Mouse (Mus musculus) layer of hippocampus, adult 18-20 months (tissue): ENCODE data around the gene Hist1h3f. TPM values are rescaled to one million over a fixed set of nuclear protein-coding genes. Genes with fewer than 3 reads are reported as not detected.

Source experiments
- DNase-seq, 2 experiments: peaks; one replicate each; pipeline ENCODE4 v3.0.0; 2022; ENCODE audit warnings: low spot score in 2 of 2
- long read RNA-seq: library from polyadenylated mRNA; stranded (forward); transcript quantifications from one replicate; pipeline ENCODE4 v2.0.0, GENCODE M21; 2021
- total RNA-seq, 2 experiments: library from RNA; stranded (reverse); gene quantifications; 2 replicates each; pipeline ENCODE4 v1.2.3; 2021

The Hist1h3f gene
- 10 to 100 TPM; 15.1 to 16.5 TPM for total RNA-seq
- long read RNA-seq = 0 reads

DNA sequence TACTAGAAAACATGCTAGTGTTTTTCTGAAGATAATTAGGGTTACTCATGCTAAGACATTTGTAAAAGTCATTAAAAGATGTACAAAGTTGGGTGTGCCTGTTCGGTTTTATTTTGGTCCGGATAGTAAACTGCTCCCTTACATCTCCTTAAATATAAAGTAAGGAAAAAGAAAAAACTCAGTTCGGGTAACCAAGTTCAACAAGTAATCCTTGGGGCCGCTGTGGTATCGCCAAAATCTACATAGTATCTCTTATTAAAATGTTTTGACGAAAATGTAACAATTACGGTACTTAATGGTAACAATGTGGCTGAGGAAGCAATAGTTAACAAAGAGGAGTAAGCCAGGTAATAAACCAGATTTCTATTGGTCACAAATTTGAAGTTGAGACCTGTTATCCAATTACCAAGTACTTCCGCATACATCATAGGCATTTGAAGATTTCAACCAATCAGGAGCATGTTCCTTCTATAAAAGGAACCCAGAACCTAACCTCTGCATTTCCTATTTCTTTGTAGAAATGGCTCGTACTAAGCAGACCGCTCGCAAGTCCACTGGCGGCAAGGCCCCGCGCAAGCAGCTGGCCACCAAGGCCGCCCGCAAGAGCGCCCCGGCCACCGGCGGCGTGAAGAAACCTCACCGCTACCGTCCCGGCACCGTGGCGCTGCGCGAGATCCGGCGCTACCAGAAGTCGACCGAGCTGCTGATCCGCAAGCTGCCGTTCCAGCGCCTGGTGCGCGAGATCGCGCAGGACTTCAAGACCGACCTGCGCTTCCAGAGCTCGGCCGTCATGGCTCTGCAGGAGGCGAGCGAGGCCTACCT lies at the start of gene Hist1h3f:
Gene Hist1h3f (plus strand): TSS at position 88 of the 822 bp plus-strand sequence.
- peak; percentile 69 to 91 for DNase-seq

GRCm38 (mm10) chr13:23495526-23495925 lies 48.3 kb upstream of the Hist1h3f start:
- no peak for DNase-seq

DNA sequence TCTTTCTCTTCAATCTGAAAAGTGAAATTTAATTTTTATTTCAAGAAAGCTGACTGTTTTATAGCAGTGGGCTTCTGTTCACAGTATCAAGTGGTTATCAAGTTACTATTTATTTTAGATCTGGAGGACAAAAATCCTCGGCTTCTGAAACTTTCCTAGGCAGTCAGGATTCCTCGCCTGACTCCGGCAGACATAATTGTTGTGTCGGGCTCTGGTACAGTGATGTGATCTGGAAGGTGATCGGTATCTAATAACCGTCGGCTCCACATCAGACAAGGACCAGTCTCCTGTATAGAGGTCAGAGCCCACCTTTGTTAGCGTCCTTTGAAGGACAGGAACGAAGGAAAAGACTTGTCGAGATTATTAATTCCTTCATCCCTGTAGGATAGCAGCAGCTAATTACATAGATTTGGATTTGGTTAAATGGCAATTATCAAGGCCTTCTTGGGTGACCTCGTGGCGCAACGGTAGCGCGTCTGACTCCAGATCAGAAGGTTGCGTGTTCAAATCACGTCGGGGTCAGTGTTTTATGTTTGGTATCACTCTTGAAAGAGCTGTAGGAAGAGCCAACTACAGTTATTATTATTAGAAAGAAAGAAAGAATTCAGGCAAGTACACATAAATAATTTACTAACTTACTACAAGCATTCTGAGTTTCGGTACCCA lies 46.1 kb upstream of the Hist1h3f start:
- peak; percentile 42 to 81 for DNase-seq

DNA sequence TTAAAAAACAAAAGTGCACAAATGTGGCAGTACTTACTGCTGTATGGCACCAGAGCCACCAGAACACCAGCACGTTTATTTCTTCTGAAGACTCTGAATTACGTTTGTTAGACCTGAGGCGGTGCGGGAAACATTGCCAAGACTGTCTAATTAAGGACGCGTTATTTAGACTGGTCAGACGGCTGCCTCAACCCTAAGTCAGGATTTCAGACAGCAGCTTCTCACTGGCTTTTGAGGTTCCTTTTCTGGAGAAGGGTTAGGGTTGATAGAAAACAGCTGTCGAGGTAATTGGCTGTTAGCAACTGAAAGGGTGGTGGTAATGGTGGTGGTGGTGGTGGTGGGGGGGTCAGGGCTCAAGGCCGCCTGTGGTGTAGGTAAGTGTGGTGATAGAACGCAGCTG lies 45.2 kb upstream of the Hist1h3f start:
- no peak for DNase-seq

- no peak for DNase-seq
These were observed 43.9 kb upstream of the Hist1h3f start for GRCm38 (mm10) chr13:23499943-23500342.

DNA sequence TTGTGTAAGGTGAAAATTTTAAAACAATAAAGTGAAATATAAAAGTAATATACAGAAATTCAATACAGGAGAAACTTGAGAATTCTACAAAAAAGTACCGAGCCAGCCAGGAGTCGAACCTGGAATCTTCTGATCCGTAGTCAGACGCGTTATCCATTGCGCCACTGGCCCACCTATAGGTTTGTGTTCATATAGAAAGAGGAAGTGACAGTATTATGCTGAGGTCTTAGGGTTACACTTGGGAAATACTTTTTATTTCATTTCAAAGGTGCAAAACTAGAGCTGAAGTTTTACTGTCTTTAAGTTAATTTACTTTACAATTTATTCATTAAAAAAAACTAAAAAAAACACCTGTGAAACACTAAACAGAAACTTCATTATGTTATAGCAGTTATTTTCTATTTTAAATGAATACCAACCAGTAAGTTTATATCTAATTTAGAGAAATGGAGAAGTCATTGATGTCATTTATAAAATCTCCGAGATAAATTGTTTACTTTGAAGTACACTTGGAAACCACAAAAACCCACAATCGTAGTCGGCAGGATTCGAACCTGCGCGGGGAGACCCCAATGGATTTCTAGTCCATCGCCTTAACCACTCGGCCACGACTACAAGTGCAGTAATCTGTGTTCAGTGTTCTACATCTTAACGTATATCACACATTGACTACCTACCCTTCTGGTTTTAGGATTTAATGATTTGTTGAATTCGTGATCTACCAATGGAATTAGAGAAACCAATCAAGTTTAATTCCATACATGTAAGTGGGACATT lies 43.2 kb upstream of the Hist1h3f start:
- DNase-seq = peak; percentile 67 to 87

GRCm38 (mm10) chr13:23501511-23501910 lies 42.3 kb upstream of the Hist1h3f start:
- DNase-seq = no peak

DNA sequence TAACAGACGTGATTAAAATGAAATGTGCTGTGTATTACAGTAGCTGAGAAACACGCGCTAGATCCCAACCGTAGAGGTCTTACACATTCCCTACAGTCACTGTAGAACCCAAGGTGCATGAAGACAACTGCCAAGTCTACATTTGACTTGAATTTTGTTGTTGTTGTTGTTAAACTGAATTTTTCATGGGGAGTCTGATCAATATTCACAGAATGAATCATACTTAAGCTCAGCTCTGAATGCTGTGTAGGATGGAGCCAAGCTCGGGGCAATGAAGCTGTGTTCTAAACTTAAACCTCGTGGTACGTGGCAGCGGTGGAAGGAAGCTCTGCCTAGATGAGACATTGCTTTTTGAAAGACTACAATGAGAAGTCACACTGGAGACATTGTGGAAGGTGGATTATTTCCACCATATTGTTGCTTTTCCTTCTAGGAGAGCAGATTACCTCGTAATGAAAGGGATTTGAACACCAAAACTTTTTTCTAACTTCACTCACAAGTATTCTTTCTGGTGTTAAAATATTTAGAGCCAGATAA lies 41.8 kb upstream of the Hist1h3f start:
- no peak for DNase-seq

DNA sequence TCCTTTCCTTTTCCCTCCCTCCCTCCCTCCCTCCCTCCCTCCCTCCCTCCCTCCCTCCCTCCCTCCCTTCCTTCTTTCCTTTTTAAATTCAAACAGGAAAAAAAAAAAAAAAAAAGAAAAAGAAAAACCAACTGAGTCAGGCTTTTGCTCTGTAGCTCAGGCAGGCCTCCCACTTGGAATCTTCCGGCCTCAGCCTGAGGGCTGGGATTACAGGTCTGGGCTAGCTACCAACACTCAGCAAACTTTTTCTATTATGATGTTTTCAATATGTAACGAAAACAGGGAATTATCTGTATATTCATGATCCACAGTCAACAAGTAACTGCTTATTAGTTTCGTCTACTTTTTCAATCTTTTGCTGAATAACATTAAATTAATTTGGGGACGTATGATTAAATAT lies 40.9 kb upstream of the Hist1h3f start:
- no peak for DNase-seq

DNA sequence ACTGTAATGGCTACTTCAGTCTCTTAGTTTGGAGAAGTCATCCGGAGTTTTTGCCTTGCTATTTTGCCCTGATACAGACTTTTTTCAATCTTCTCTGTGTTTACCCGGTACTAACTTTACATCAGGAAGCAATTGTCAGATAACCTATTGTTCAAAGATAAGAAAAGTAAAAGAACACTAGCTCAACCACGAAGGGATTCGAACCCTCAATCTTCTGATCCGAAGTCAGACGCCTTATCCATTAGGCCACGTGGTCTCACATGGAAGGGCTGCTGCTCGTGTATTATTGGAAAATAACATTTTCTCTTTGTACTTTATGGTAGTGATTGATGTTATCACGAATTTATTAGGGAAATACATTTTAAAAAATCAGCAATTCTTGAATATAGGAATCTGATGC lies 40.1 kb upstream of the Hist1h3f start:
- peak; percentile 30 to 90 for DNase-seq

- no peak for DNase-seq
These were observed 38.0 kb upstream of the Hist1h3f start for GRCm38 (mm10) chr13:23505662-23506345.

DNA sequence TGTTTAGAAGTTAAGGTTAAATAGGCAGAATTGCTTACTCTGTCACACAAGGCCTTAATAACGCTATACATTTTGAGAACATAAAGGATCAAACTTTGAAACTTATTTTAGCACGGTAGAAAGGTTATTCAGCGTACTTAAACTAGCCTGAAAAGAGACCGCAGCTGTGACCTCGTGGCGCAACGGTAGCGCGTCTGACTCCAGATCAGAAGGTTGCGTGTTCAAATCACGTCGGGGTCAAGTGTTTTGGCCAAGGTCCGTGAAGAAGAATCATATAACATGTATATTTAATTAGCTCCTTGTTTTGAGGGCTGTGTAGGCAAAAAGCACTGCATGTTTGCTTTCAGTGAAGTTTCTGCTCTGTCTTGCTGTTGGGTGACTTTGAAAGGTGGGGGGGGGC lies 37.5 kb upstream of the Hist1h3f start:
- peak in 1 of 2 experiments; percentile 51 for DNase-seq

DNA sequence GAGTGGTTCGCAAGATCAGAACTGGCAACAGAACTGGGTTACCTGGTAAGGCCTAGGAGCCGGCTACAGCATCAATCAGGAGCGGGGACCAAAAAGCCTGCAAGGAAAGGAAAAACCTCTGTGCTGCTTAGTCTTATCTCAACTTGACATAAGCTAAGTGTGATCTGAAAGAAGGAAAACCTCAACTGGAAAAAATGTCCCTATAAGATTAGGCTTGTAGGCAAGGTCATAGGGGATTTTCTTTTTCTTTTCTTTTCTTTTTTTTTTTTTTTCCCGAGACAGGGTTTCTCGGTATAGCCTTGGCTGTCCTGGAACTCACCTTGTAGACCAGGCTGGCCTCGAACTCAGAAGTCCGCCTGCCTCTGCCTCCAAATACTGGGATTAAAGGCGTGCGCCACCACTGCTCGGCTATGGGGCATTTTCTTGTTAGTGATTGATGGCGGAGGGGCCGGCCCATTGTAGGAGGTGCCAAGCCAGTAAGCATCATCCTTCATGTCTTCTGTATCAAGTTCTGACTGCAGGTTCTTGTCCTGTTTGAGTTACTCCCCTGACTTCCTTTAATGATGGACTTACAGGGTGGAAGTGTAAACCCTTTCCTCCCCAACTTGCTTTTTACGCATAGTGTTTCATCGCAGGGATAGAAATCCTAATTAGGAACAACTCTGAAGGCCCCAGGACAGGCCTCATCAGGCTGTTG lies 36.9 kb upstream of the Hist1h3f start:
- no peak for DNase-seq

DNA sequence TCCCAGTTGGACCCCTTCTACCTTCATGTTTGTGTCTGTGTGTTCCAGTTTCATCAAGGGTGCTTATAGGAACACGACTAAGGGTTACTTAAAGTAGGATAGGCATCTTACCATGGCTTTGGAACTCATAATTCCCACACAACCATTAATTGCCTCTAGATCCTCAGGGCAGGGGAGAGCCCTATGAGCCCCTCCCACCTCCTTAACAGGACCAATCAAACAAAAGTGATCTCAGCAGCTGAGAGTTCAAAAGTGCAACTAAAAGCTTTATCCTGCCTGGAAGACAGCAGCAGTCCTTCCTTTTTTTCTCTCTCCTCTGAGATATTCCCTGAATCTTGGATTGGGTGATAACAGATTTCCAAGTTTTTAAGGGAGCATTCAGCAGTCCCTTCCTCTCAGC lies 33.7 kb upstream of the Hist1h3f start:
- no peak for DNase-seq

GRCm38 (mm10) chr13:23513517-23513916 lies 30.3 kb upstream of the Hist1h3f start:
- no peak for DNase-seq

DNA sequence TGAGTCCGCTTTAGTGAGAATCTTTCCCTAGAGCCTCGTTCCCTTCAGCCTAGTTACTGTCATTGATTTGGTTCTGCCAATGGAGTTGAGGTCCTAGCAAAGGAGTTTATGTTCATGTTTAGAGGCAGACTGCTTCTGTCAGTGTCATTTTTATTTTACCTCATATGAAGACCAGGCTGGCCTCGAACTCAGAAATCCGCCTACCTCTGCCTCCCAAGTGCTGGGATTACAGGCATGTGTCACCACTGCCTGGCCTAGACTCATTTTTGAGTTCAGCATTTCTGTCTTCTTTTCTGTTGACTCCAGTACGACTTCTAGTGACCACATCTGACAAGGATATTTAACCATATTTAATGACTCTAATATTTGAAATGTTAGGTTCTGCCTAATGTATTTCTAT lies 28.6 kb upstream of the Hist1h3f start:
- DNase-seq = no peak

- DNase-seq = no peak
These were observed 27.8 kb upstream of the Hist1h3f start for GRCm38 (mm10) chr13:23515826-23516620.

GRCm38 (mm10) chr13:23516822-23517602 lies 26.8 kb upstream of the Hist1h3f start:
- peak; percentile 49 to 89 for DNase-seq
